8 mouse cellular contexts compared by ENCODE assay signal in the genomic region with DNA sequence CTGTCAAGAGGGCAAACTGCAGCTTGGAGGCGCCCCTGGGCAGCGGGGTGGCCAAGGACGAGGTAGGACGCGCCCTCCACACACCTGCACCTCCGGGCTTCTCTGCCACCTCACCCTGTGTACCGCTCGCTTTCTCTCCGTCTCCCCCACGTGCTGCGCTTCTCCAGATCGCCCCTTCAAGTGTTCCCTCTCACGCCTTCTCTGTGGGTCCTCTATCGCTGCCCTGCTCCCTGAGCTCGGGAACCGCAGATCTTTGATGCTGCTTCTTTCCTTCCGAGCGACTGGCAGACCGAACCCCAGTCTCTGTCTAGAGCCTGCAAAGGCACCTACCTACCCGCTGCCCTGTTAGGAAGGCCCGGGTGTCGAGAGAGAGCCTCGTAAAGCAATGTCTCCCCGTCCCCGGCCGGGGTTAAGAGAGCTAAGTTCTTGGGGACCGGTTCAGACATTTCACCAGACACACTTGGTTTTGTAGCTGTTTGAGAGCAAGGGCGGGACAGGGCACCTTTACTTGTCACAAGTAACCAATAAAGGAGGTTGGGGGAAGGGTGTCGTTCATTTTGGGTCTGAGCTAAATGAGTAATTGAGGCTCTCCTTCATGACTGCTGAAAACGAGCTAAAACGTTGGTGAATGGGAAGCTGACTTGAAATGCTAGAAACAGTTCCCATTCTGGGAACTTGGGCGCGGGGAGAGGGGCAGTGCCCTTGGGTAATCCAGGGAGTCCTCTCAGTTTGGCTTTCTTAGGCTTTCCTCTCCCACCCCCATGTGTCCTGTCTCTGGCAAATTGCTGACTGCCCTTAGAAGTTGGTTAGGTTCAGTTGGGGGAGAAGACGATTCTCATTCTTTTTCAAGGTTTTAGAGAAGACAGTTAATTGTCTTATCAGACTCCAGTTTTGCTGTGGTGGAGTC.
DNase-seq lines count a peak whose midpoint lies in the region; ATAC-seq and TF ChIP-seq lines count a peak whose summit lies in the region.

No protein-coding gene starts in this region.

- peak overlapping the region; percentile 92 for H3K4me2 ChIP-seq in embryonic facial prominence, embryonic 12.5 days (replicated peaks)
- H3K4me2 ChIP-seq in hindbrain, embryonic 15.5 days = peak overlapping the region; percentile 93
- peak overlapping the region; percentile 79 for H3K4me2 ChIP-seq in liver, embryonic 16.5 days (ENCODE audit: low read depth, low read length)

- peak overlapping the region; percentile 93 for H3K27ac ChIP-seq in layer of hippocampus, adult 2 months
- H3K27ac ChIP-seq in embryonic facial prominence, embryonic 12.5 days = no peak overlapping the region
- H3K27ac ChIP-seq in hindbrain, embryonic 15.5 days (replicated peaks) = no peak overlapping the region
- peak overlapping the region; percentile 52 for H3K27ac ChIP-seq in liver, embryonic 16.5 days (ENCODE audit: low read length)
- H3K27ac ChIP-seq in olfactory bulb, adult 2 months (ENCODE audit: insufficient read depth, low read depth, low read length) = peak overlapping the region; percentile 43

- peaks cover 7% of the 10 kb centered on the region for H3K4me1 ChIP-seq in embryonic facial prominence, embryonic 12.5 days
- peaks cover 29% of the 10 kb centered on the region for H3K4me1 ChIP-seq in hindbrain, embryonic 15.5 days (replicated peaks)
- peaks cover 4% of the 10 kb centered on the region for H3K4me1 ChIP-seq in liver, embryonic 16.5 days (ENCODE audit: control insufficient read depth, low read depth, low read length)
- peaks cover 10% of the 10 kb centered on the region for H3K4me1 ChIP-seq in olfactory bulb, adult 2 months (ENCODE audit: control insufficient read depth, insufficient read depth, low read length)

- no peaks in the 10 kb centered on the region for H3K36me3 ChIP-seq in embryonic facial prominence, embryonic 12.5 days
- H3K36me3 ChIP-seq in hindbrain, embryonic 15.5 days = no peaks in the 10 kb centered on the region
- no peaks in the 10 kb centered on the region for H3K36me3 ChIP-seq in liver, embryonic 16.5 days (ENCODE audit: control insufficient read depth, insufficient read depth)

- H3K27me3 ChIP-seq in embryonic facial prominence, embryonic 12.5 days = peaks cover 17% of the 10 kb centered on the region; the same call in 1 of the 2 replicates
- peaks cover 18% of the 10 kb centered on the region for H3K27me3 ChIP-seq in hindbrain, embryonic 15.5 days
- H3K27me3 ChIP-seq in liver, embryonic 16.5 days (ENCODE audit: control insufficient read depth, insufficient read depth, low read depth, low read length) = peaks cover 3% of the 10 kb centered on the region; the same call in 1 of the 2 replicates

- ATAC-seq in embryonic facial prominence, embryonic 12.5 days (ENCODE audit: insufficient number of reproducible peaks, insufficient read depth, low FRiP score, low TSS enrichment) = peak; percentile 60; the same call in 1 of the 2 replicates
- ATAC-seq in hindbrain, embryonic 15.5 days (ENCODE audit: low FRiP score, low read depth) = peak; percentile 86
- ATAC-seq in liver, embryonic 16.5 days (ENCODE audit: low read depth) = peak; percentile 42

- TF ChIP-seq POLR2A in olfactory bulb, adult 2 months (IDR thresholded peaks at IDR 0.05; ENCODE audit: insufficient read depth, low read depth, low read length) = no peak

- no peaks in the 10 kb centered on the region for H3K9me3 ChIP-seq in embryonic facial prominence, embryonic 12.5 days
- no peaks in the 10 kb centered on the region for H3K9me3 ChIP-seq in hindbrain, embryonic 15.5 days
- H3K9me3 ChIP-seq in liver, embryonic 16.5 days (replicated peaks; ENCODE audit: control insufficient read depth, low read length) = no peaks in the 10 kb centered on the region

- DNase-seq in layer of hippocampus, adult 2 months (ENCODE audit: low spot score in 2 of 2) = peak in 1 of 2 experiments; percentile 33
- no peak for DNase-seq in layer of hippocampus, adult 9-11 months
- peak; percentile 42 for DNase-seq in R1 (ENCODE audit: low read depth, low spot score)
- DNase-seq in urinary bladder, postnatal 10 days (ENCODE audit: low spot score) = no peak

- peak overlapping the region; percentile 56 for H3K9ac ChIP-seq in embryonic facial prominence, embryonic 12.5 days
- peak overlapping the region; percentile 55 for H3K9ac ChIP-seq in hindbrain, embryonic 15.5 days
- H3K9ac ChIP-seq in liver, embryonic 16.5 days (ENCODE audit: low read depth, low read length) = peak overlapping the region; percentile 73

- no peak for TF ChIP-seq CTCF in layer of hippocampus, adult 2 months (conservative IDR thresholded peaks at IDR 0.05)
- no peak for TF ChIP-seq CTCF in olfactory bulb, adult 2 months (IDR thresholded peaks at IDR 0.05; ENCODE audit: insufficient read depth, low read depth, low read length)

- peak overlapping the region; percentile 97 for H3K4me3 ChIP-seq in layer of hippocampus, adult 2 months
- peak overlapping the region; percentile 51 for H3K4me3 ChIP-seq in embryonic facial prominence, embryonic 12.5 days
- peak overlapping the region; percentile 56 for H3K4me3 ChIP-seq in hindbrain, embryonic 15.5 days
- H3K4me3 ChIP-seq in liver, embryonic 16.5 days (ENCODE audit: low read depth, low read length) = peak overlapping the region; percentile 69
- peak overlapping the region; percentile 53 for H3K4me3 ChIP-seq in olfactory bulb, adult 2 months (ENCODE audit: insufficient read depth, low read depth, low read length)

- 3% methylated on average over 34 of the region's 34 CpGs for WGBS in embryonic facial prominence, embryonic 12.5 days
- WGBS in hindbrain, embryonic 15.5 days = 4% methylated on average over 33 of the region's 34 CpGs
- under 1% methylated on average over 34 of the region's 34 CpGs for WGBS in liver, embryonic 16.5 days (ENCODE audit: insufficient replicate concordance)
- 5% methylated on average over 34 of the region's 34 CpGs for WGBS in olfactory bulb, adult 2 months

Comparison
In these comparisons a context has a peak if more than half of its experiments do, and no peak if none do; other contexts are left out.
1. H3K27ac ChIP-seq: peak in layer of hippocampus, adult 2 months (single experiment), liver, embryonic 16.5 days (single experiment) and olfactory bulb, adult 2 months (single experiment); none in embryonic facial prominence, embryonic 12.5 days (single experiment) and hindbrain, embryonic 15.5 days (single experiment).
2. Peak in every context shown above with its lines, with median percentiles within 50 percentile points of each other: H3K4me3 ChIP-seq, ATAC-seq, H3K4me2 ChIP-seq and H3K9ac ChIP-seq.